Mouse (Mus musculus) spleen, embryonic (tissue): ENCODE results near the gene 2610001J05Rik.

Experiments
- CTCF ChIA-PET: fragments of 350-600 bp; sonication (Branson Sonifier 250); formaldehyde crosslinking; loops from one replicate; lab custom pipeline; 2022; lab: Charles Lee

The 2610001J05Rik gene

GRCm38 (mm10) chr6:13835720-13836665 lies 35.3 kb downstream of the 2610001J05Rik start:
- CTCF ChIA-PET, result no interaction called here

- CTCF ChIA-PET, result no interaction called here
Measured at GRCm38 (mm10) chr6:13832770-13833169, 38.5 kb downstream of the 2610001J05Rik start.

- CTCF ChIA-PET, result no interaction called here
Measured at GRCm38 (mm10) chr6:13828877-13829276, 42.4 kb downstream of the 2610001J05Rik start.
